Mouse (Mus musculus): Measurements from ENCODE around the gene Klhl22.

DNA sequence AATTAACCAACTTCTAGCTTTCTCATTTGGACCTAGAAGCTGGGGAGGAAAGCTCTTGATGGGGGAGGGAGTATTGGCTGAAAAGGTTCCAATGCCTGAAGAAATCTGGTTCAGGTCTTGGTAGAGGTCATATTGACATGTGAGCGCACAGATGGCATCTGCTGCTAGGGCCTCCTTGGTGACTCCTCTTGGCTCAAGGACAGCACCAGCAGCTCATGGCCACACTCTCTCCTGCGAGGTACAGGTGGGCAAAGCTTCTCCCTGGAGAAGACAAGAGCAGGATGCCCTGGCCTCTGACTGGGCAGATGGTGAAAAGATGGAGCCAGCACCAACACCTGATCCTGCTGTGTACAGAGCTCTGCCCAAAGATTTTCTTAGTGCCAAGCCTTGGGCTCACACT, 67.1 kb downstream of the Klhl22 start:
- TF ChIP-seq CTCF (IDR thresholded peaks at IDR 0.05) (no peak), POLR2A (IDR thresholded peaks at IDR 0.05; ENCODE audit: insufficient read depth, low read depth, low read length) (no peak), EP300 (IDR thresholded peaks at IDR 0.05; ENCODE audit: insufficient read depth, low read depth, low read length) (no peak)
